ENCODE assay signal across 22 mouse cellular contexts in the genomic region with DNA sequence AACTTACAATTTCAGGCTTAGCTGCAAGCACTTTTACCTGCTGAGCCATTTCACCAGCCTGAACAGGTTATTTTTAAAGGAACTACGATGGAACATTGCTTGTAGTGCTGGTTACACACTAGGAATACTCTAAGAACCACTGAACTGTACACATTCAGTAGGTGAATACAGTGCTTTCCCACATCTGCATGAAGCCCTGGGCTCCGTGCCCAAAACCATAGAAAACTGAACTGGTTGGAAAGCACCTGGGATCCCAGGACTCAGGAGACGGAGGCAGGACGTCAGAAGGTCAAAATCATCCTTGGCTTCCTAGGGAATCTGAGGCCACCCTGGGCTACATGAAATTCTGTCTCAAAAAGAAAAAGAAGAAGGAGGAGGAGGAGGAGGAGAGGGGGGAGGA. TPM values are rescaled to one million over a fixed set of nuclear protein-coding genes. Genes with fewer than 3 reads are reported as not detected.
DNase-seq lines count a peak whose midpoint lies in the region; ATAC-seq and TF ChIP-seq lines count a peak whose summit lies in the region.
"Had no signal": no experiment of that assay in that cellular context is flagged by ENCODE, and none has a peak within 500 bp of the region (broad histone marks: within the 10 kb centered on the region; RNA-seq: fewer than 3 reads in every experiment).

No protein-coding gene starts in this region.

- no peak for TF ChIP-seq CTCF in kidney, adult 2 months (conservative IDR thresholded peaks at IDR 0.05; ENCODE audit: insufficient read depth, insufficient read length, low read depth, low read length)
- no peak for TF ChIP-seq CTCF in cerebellum, adult 2 months (IDR thresholded peaks at IDR 0.05; ENCODE audit: borderline replicate concordance, insufficient read depth, low read depth, low read length)

- no peak overlapping the region for H3K27ac ChIP-seq in kidney, adult 2 months (ENCODE audit: insufficient read depth, low read depth, low read length)
- no peak overlapping the region for H3K27ac ChIP-seq in cerebellum, adult 2 months (ENCODE audit: insufficient read depth, low read length)
- H3K27ac ChIP-seq: embryonic facial prominence, embryonic 13.5 days; forebrain, embryonic 13.5 days; heart, adult 2 months; heart, embryonic 15.5 days; hindbrain, embryonic 13.5 days; hindbrain, postnatal 0 days had no signal

- no peaks in the 10 kb centered on the region for H3K27me3 ChIP-seq in kidney, adult 2 months (replicated peaks; ENCODE audit: control insufficient read depth, insufficient read depth, low read length)
- H3K27me3 ChIP-seq in cerebellum, adult 2 months (ENCODE audit: control insufficient read depth, insufficient read depth, low read length) = no peaks in the 10 kb centered on the region
- H3K27me3 ChIP-seq: embryonic facial prominence, embryonic 13.5 days; forebrain, embryonic 13.5 days; heart, embryonic 15.5 days; hindbrain, embryonic 13.5 days had no signal

- no peak overlapping the region for H3K4me3 ChIP-seq in kidney, adult 2 months (ENCODE audit: insufficient read depth, low read depth, low read length)
- no peak overlapping the region for H3K4me3 ChIP-seq in cerebellum, adult 2 months (replicated peaks; ENCODE audit: insufficient read depth, low read depth, low read length)
- H3K4me3 ChIP-seq: embryonic facial prominence, embryonic 13.5 days; forebrain, embryonic 13.5 days; heart, adult 2 months; heart, embryonic 15.5 days; hindbrain, embryonic 13.5 days had no signal

- no peaks in the 10 kb centered on the region for H3K36me3 ChIP-seq in kidney, adult 2 months (ENCODE audit: control insufficient read depth, insufficient read depth, low read length)
- H3K36me3 ChIP-seq: embryonic facial prominence, embryonic 13.5 days; G1E; heart, embryonic 15.5 days; hindbrain, embryonic 13.5 days had no signal

- ATAC-seq in cerebellum, adult (ENCODE audit: insufficient number of reproducible peaks, low FRiP score, low TSS enrichment) = no peak
- ATAC-seq: CD4-positive, CD25-positive, alpha-beta regulatory T cell, adult 4 months; forebrain, embryonic 13.5 days; forebrain, postnatal 0 days; hindbrain, postnatal 0 days had no signal

- 36% methylated on average over 4 of the region's 4 CpGs for WGBS in kidney, adult 2 months
- 67% methylated on average over 4 of the region's 4 CpGs for WGBS in cerebellum, adult 2 months

- TF ChIP-seq POLR2A in kidney, adult 2 months (IDR thresholded peaks at IDR 0.05; ENCODE audit: low read depth, low read length) = no peak
- TF ChIP-seq POLR2A in cerebellum, adult 2 months (IDR thresholded peaks at IDR 0.05; ENCODE audit: borderline replicate concordance, insufficient read depth, low read length) = no peak

- no peaks in the 10 kb centered on the region for H3K4me1 ChIP-seq in kidney, adult 2 months (ENCODE audit: control insufficient read depth, insufficient read depth, low read length)
- no peaks in the 10 kb centered on the region for H3K4me1 ChIP-seq in cerebellum, adult 2 months (ENCODE audit: control insufficient read depth, insufficient read depth, low read length)
- H3K4me1 ChIP-seq: embryonic facial prominence, embryonic 13.5 days; heart, embryonic 15.5 days; hindbrain, embryonic 13.5 days had no signal

- peak; percentile 63 for DNase-seq in kidney, adult 2 months
- no peak for DNase-seq in kidney, postnatal 4 days
- DNase-seq in 3T3-L1 (ENCODE audit: low read depth, low spot score) (peak; percentile 25), NIH3T3 (ENCODE audit: low read depth) (peak; percentile 49)
- peak; percentile 66 to 78 for DNase-seq in kidney, postnatal 25 days
- DNase-seq in cerebellum, adult 2 months = no peak
- DNase-seq: adrenal gland, postnatal 25 days; B cell, adult 2 months; cerebellum, adult 9-10 months; cerebellum, postnatal 25 days; forebrain, postnatal 0 days; gastrocnemius, postnatal 14 days; heart, adult 2 months; heart, postnatal 14 days had no signal

RNA-seq across cellular contexts. Expression of a gene that starts 6.8 kb away (rescaled TPM):
- 29.4 and 33.3 TPM in 2 replicates for polyA plus RNA-seq in kidney, adult 2 months (2012; rRNA removed)
- 22.0 and 25.3 TPM in 2 replicates for polyA plus RNA-seq in cerebellum, adult 2 months (2012; rRNA removed)

Comparison
In these comparisons a context has a peak if more than half of its experiments do, and no peak if none do; other contexts are left out.
1. DNase-seq: peak in kidney, adult 2 months (single experiment), 3T3-L1 (single experiment), NIH3T3 (single experiment) and kidney, postnatal 25 days (2 of 2); none in kidney, postnatal 4 days (0 of 2) and cerebellum, adult 2 months (0 of 2).